Mouse (Mus musculus) heart, adult 2 months (tissue): ENCODE results near the gene Irs3. TPM values are rescaled to one million over a fixed set of nuclear protein-coding genes. Genes with fewer than 3 reads are reported as not detected.
A peak's percentile ranks its signal among the peaks of the same experiment; 100 is the strongest.
"Not testable (repeated sequence)": the region's sequence is repeated elsewhere in the genome, so short reads cannot be mapped to it uniquely, and the experiment has no call there.

Experiments used
- DNase-seq, 2 experiments: peaks; one replicate each; pipeline ENCODE4 v3.0.0; 2021
- H3K27ac ChIP-seq: fragments of 200-600 bp; 2 replicates; pipeline ENCODE4 v1.8.1; 2022
- H3K27me3 ChIP-seq: fragments of 200-500 bp; 2 replicates; pipeline ENCODE4 v1.6.1; 2012; ENCODE audit warnings: mild to moderate bottlenecking, low read length, inconsistent platforms, mixed read lengths; ENCODE audit not compliant: control insufficient read depth, insufficient read depth
- H3K36me3 ChIP-seq: fragments of 200-500 bp; 2 replicates; pipeline ENCODE4 v1.6.1; 2012; ENCODE audit warnings: low read length, inconsistent platforms; ENCODE audit not compliant: control insufficient read depth, insufficient read depth
- H3K4me1 ChIP-seq: fragments of 200-500 bp; 2 replicates; pipeline ENCODE4 v1.6.1; 2011; ENCODE audit warnings: low read length; ENCODE audit not compliant: control insufficient read depth, insufficient read depth
- H3K4me3 ChIP-seq: fragments of 200-600 bp; 2 replicates; pipeline ENCODE4 v1.8.1; 2022
- H3K79me2 ChIP-seq: fragments of 200-500 bp; replicated peaks from 2 replicates; pipeline ENCODE4 v1.6.1; 2012; ENCODE audit warnings: mild to moderate bottlenecking, inconsistent platforms, low read length, moderate library complexity, mixed read lengths; ENCODE audit not compliant: control insufficient read depth, insufficient read depth
- H3K9ac ChIP-seq: fragments of 200-500 bp; 2 replicates; pipeline ENCODE4 v1.6.1; 2012; ENCODE audit warnings: low read depth, mild to moderate bottlenecking, control low read depth, inconsistent platforms, low read length, mixed read lengths
- CTCF ChIP-seq: fragments of 200-600 bp; IDR thresholded peaks from 2 replicates; pipeline ENCODE4 v1.8.1; 2022; ENCODE audit warnings: antibody characterized with exemption, mild to moderate bottlenecking, moderate library complexity
- EP300 ChIP-seq: fragments of 200-500 bp; IDR thresholded peaks from 2 replicates; pipeline ENCODE4 v1.6.1; 2011; ENCODE audit warnings: low read depth, low read length, control low read depth; ENCODE audit not compliant: insufficient read depth
- POLR2A ChIP-seq: fragments of 200-500 bp; IDR thresholded peaks from 2 replicates; pipeline ENCODE4 v1.6.1; 2011; ENCODE audit warnings: mild to moderate bottlenecking, low read depth, low read length, control low read depth; ENCODE audit not compliant: insufficient read depth
- WGBS: fragments of 180-500 bp; shearing (Covaris S2); methylation state at CpG from one replicate; pipeline ENCODE4 v1.1.7; 2018; 5-methylcytosine and 5-hydroxymethylcytosine counted together
- intact Hi-C: fragments of 180-260 bp; cut with DNase I; formaldehyde crosslinking; loops from one replicate; pipeline ENCODE4 v1.15.1; 2025
- polyA plus RNA-seq: library from polyadenylated mRNA; depleted of rRNA; stranded (reverse); fragments of >200 nt; gene quantifications from 2 replicates; pipeline ENCODE4 v1.2.3, GENCODE M21; 2012
- total RNA-seq, 2 experiments: library from RNA; stranded (reverse); gene quantifications; 2 replicates each; pipeline ENCODE4 v1.2.3; 2021

Irs3 gene
- total and polyA plus RNA-seq, 3 experiments: 0.34 to 2.2 (median 0.73) TPM

GRCm38 (mm10) chr5:137628498-137629305 lies 16.8 kb downstream of the Irs3 start, which contains the start of the genes Fbxo24, Lrch4 and Gm20605:
Gene Fbxo24 (minus strand): TSS chr5:137629002.
Gene Lrch4 (plus strand): TSS chr5:137629121.
Gene Gm20605 (plus strand): TSS chr5:137629175.
- Histone ChIP-seq H3K9ac (peak within 1 kb of the TSS; percentile 90), H3K27me3 (no peaks in the 10 kb centered on the region), H3K79me2 (no peaks in the 10 kb centered on the region; the same call in none of the 2 replicates), H3K4me1 (peaks cover 12% of the 10 kb centered on the region), H3K4me3 (peak within 1 kb of the TSS; percentile 95), H3K27ac (peak within 1 kb of the TSS; percentile 94), H3K36me3 (no peaks in the 10 kb centered on the region)
- TF ChIP-seq POLR2A (peak; percentile 95), EP300 (peak; percentile 68; the same call in 1 of the 2 replicates), CTCF (peak; percentile 16; the same call in 1 of the 2 replicates)
- under 1% methylated on average over 46 of the region's 46 CpGs for WGBS
- intact Hi-C loops: loop anchor here (1.0 to 2.0 kb wide), 3 partner anchors 18 to 96 kb away; partner anchors contain the start of genes Epo, Gnb2 and Mospd3
- DNase-seq: peak; percentile 98 to 100

DNA sequence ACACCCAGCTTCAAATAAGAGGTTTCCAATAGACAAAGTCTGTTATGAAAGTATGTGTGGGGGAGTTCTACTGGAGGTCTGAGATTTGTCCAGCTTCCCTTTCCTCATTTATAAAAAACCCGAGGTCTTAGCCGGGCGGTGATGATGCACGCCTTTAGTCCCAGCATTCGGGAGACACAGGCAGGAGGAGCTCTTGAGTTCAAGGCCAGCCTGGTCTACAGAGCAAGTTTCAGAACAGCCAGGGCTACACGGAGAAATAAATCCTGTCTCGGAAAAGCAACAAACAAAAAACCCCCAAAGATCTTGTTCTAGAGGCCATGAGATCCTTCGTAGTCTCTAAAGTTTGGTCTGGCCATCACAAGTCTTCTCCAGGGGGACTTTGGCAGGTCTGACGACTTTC lies 17.5 kb downstream of the Irs3 start:
- no peak for TF ChIP-seq EP300
- TF ChIP-seq CTCF: peak; percentile 41
- peak; percentile 33; the same call in 1 of the 2 replicates for TF ChIP-seq POLR2A
- H3K27me3 ChIP-seq: no peaks in the 10 kb centered on the region
- H3K79me2 ChIP-seq: no peaks in the 10 kb centered on the region; the same call in none of the 2 replicates
- intact Hi-C loops: loop anchor here (1.0 to 2.0 kb wide), 3 partner anchors 18 to 95 kb away; partner anchors contain the start of genes Epo, Gnb2 and Mospd3
- WGBS: under 1% methylated on average over 9 of the region's 9 CpGs
- H3K4me3 ChIP-seq: peak overlapping the region; percentile 95
- peak overlapping the region; percentile 93 for H3K27ac ChIP-seq
- H3K4me1 ChIP-seq: peaks cover 12% of the 10 kb centered on the region
- DNase-seq: peak in 1 of 2 experiments; percentile 64
- no peaks in the 10 kb centered on the region for H3K36me3 ChIP-seq
- H3K9ac ChIP-seq: peak overlapping the region; percentile 72

- Histone ChIP-seq H3K9ac (no peak overlapping the region), H3K4me3 (no peak overlapping the region), H3K36me3 (no peaks in the 10 kb centered on the region), H3K79me2 (no peaks in the 10 kb centered on the region), H3K27me3 (no peaks in the 10 kb centered on the region), H3K4me1 (peaks cover 1% of the 10 kb centered on the region), H3K27ac (no peak overlapping the region)
- 60% methylated on average over 11 of the region's 11 CpGs for WGBS
- DNase-seq: no peak
- intact Hi-C loops: no loop called here
- TF ChIP-seq POLR2A (no peak), CTCF (no peak), EP300 (no peak)
Observed at GRCm38 (mm10) chr5:137623937-137624530, 21.5 kb downstream of the Irs3 start.

DNA sequence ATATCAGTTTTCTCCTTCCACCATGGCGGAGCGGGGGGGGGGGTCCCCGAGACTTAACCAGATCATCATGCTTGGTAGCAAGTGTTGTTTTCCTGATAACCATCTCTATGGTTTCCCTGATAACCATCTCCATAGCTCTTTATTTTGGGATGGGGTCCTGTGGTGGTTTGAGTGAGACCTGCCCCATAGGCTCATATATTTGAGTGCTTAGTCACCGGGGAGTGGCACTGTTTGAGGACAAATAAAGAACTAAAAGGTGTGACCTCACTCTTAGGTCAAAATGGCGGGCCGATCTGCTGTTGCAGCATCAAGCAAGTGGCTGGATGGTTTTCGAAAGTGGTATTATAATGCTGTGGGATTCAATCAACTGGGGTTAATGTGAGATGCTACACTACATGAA lies 30.2 kb downstream of the Irs3 start:
- Histone ChIP-seq H3K4me3 (no peak overlapping the region), H3K27ac (no peak overlapping the region), H3K36me3 (no peaks in the 10 kb centered on the region), H3K9ac (no peak overlapping the region), H3K27me3 (no peaks in the 10 kb centered on the region), H3K4me1 (peaks cover 8% of the 10 kb centered on the region), H3K79me2 (no peaks in the 10 kb centered on the region)
- no peak for TF ChIP-seq CTCF
- no peak for TF ChIP-seq EP300
- TF ChIP-seq POLR2A: no peak
- 84% methylated on average over 7 of the region's 7 CpGs for WGBS
- intact Hi-C loops: no loop called here
- DNase-seq: no peak

DNA sequence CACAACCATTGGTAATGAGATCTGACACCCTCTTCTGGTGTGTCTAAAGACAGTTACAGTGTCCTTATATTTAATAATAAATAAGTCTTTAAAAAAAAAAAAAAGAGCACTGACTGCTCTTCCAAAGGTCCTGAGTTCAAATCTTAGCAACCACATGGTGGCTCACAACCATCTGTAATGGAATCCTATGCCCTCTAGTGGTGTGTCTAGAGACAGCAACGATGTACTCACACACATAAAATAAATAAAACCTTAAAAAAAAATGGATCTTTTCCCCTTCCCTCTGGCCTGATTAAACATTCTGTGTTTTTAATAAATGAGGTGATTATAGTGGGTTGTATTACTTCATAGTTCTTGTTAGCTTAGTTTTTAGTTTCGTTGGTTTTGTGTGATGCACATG lies 30.6 kb downstream of the Irs3 start:
- intact Hi-C loops, H3K79me2 ChIP-seq, H3K9ac ChIP-seq, DNase-seq, H3K4me1 ChIP-seq, H3K27ac ChIP-seq, H3K27me3 ChIP-seq, H3K4me3 ChIP-seq, H3K36me3 ChIP-seq: not testable (repeated sequence)
- WGBS: 96% methylated on average over 2 of the region's 2 CpGs
- peak; percentile 38 for TF ChIP-seq CTCF
